Mouse (Mus musculus) CH12.LX (cell line): ENCODE data around the gene Ank. TPM values are rescaled to one million over a fixed set of nuclear protein-coding genes. Genes with fewer than 3 reads are reported as not detected.

Experiments
- DNase-seq: peaks from one replicate; pipeline ENCODE4 v3.0.0-alpha.2; 2013; ENCODE audit errors: extremely low read depth
- H3K27ac ChIP-seq: 2 replicates; pipeline ENCODE4 v1.5.1; 2012; ENCODE audit warnings: low read depth, mild to moderate bottlenecking, control low read depth, moderate library complexity; ENCODE audit not compliant: insufficient read depth
- H3K27me3 ChIP-seq: replicated peaks from 2 replicates; pipeline ENCODE3; 2012; ENCODE audit warnings: inconsistent platforms
- H3K36me3 ChIP-seq, 2 experiments: replicated peaks in 1 of 2; 2 replicates each; pipeline versions ENCODE3 to v1.6.1; 2012; ENCODE audit warnings: inconsistent platforms in 1 of 2, low read length in 1 of 2, mild to moderate bottlenecking in 1 of 2, mixed read lengths in 1 of 2, moderate library complexity in 1 of 2; ENCODE audit not compliant: control insufficient read depth in 1 of 2, insufficient read depth in 1 of 2
- H3K4me1 ChIP-seq, 2 experiments: 2 replicates each; pipeline ENCODE4 v1.6.1; 2012; ENCODE audit warnings: inconsistent platforms in 1 of 2, moderate library complexity in 1 of 2; ENCODE audit not compliant: insufficient read depth in 2 of 2, control insufficient read depth in 1 of 2
- H3K4me2 ChIP-seq: 2 replicates; pipeline ENCODE4 v1.6.1; 2012; ENCODE audit warnings: low read depth, mild to moderate bottlenecking, control low read depth; ENCODE audit not compliant: poor library complexity, insufficient read depth, severe bottlenecking
- H3K4me3 ChIP-seq, 3 experiments: fragments of 150-350 bp in 1 of 3; sonication (generic) in 1 of 3; replicated peaks in 1 of 3; 2 replicates each; pipeline versions ENCODE3 to v1.5.1; 2011 to 2012; ENCODE audit warnings: low read depth in 2 of 3, low read length in 2 of 3, mild to moderate bottlenecking in 2 of 3, moderate library complexity in 2 of 3, control low read depth in 1 of 3, improper control_type of control experiment in 1 of 3, inconsistent platforms in 1 of 3, mixed read lengths in 1 of 3; ENCODE audit not compliant: poor library complexity in 1 of 3
- H3K79me2 ChIP-seq: replicated peaks from 2 replicates; pipeline ENCODE4 v1.6.1; 2012; ENCODE audit warnings: mild to moderate bottlenecking, moderate library complexity; ENCODE audit not compliant: control insufficient read depth, poor library complexity, insufficient read depth, severe bottlenecking; ENCODE audit errors: extremely low read depth
- H3K9ac ChIP-seq: 2 replicates; pipeline ENCODE4 v1.6.1; 2012; ENCODE audit warnings: low read depth, mild to moderate bottlenecking, control low read depth, moderate library complexity; ENCODE audit not compliant: insufficient read depth
- H3K9me3 ChIP-seq: replicated peaks from 2 replicates; pipeline ENCODE3; 2012; ENCODE audit warnings: low read length, inconsistent platforms, mixed read lengths
- BHLHE40 ChIP-seq: IDR thresholded peaks from 2 replicates; pipeline ENCODE4 v1.6.1; 2011; ENCODE audit warnings: mild to moderate bottlenecking, low read depth, low read length, improper control_type of control experiment
- E2F4 ChIP-seq: IDR thresholded peaks from 2 replicates; pipeline ENCODE4 v1.6.1; 2011; ENCODE audit warnings: low read depth, low read length, improper control_type of control experiment; ENCODE audit not compliant: insufficient replicate concordance
- ELF1 ChIP-seq: IDR thresholded peaks from 2 replicates; pipeline ENCODE4 v1.6.1; 2014; ENCODE audit warnings: low read depth, mild to moderate bottlenecking, inconsistent platforms, low read length, improper control_type of control experiment
- EP300 ChIP-seq: IDR thresholded peaks from 2 replicates; pipeline ENCODE4 v1.6.1; 2011; ENCODE audit warnings: low read length, improper control_type of control experiment
- ETS1 ChIP-seq: conservative IDR thresholded peaks from 2 replicates; pipeline ENCODE4 v1.6.1; 2012; ENCODE audit warnings: low read depth, mild to moderate bottlenecking, inconsistent platforms, low read length, improper control_type of control experiment, moderate library complexity
- IRF4 ChIP-seq: IDR thresholded peaks from 2 replicates; pipeline ENCODE4 v1.6.1; 2014; ENCODE audit warnings: low read depth, mild to moderate bottlenecking, inconsistent platforms, low read length, improper control_type of control experiment
- JUN ChIP-seq: IDR thresholded peaks from 2 replicates; pipeline ENCODE4 v1.6.1; 2011; ENCODE audit warnings: low read depth, mild to moderate bottlenecking, low read length, improper control_type of control experiment, moderate library complexity; ENCODE audit not compliant: insufficient read depth
- JUND ChIP-seq: conservative IDR thresholded peaks from 2 replicates; pipeline ENCODE4 v1.6.1; 2011; ENCODE audit warnings: low read depth, low read length, improper control_type of control experiment
- MAFK ChIP-seq: IDR thresholded peaks from 2 replicates; pipeline ENCODE4 v1.6.1; 2011; ENCODE audit warnings: low read length, improper control_type of control experiment; ENCODE audit not compliant: insufficient replicate concordance
- MAZ ChIP-seq: IDR thresholded peaks from 2 replicates; pipeline ENCODE4 v1.6.1; 2012; ENCODE audit warnings: low read depth, mild to moderate bottlenecking, inconsistent platforms, low read length, improper control_type of control experiment, moderate library complexity
- MYC ChIP-seq: IDR thresholded peaks from 2 replicates; pipeline ENCODE4 v1.6.1; 2011; ENCODE audit warnings: low read depth, mild to moderate bottlenecking, improper control_type of control experiment, low read length
- NRF1 ChIP-seq: IDR thresholded peaks from 2 replicates; pipeline ENCODE4 v1.6.1; 2014; ENCODE audit warnings: low read depth, mild to moderate bottlenecking, inconsistent platforms, low read length, improper control_type of control experiment, moderate library complexity
- PAX5 ChIP-seq: IDR thresholded peaks from 2 replicates; pipeline ENCODE4 v1.6.1; 2012; ENCODE audit warnings: low read length, inconsistent platforms, mixed read lengths
- POLR2A ChIP-seq: IDR thresholded peaks from 2 replicates; pipeline ENCODE4 v1.6.1; 2011; ENCODE audit warnings: low read depth, mild to moderate bottlenecking, improper control_type of control experiment, low read length
- RCOR1 ChIP-seq: conservative IDR thresholded peaks from 2 replicates; pipeline ENCODE4 v1.6.1; 2012; ENCODE audit warnings: low read depth, mild to moderate bottlenecking, inconsistent platforms, low read length, improper control_type of control experiment
- SMC3 ChIP-seq: IDR thresholded peaks from 2 replicates; pipeline ENCODE4 v1.6.1; 2011; ENCODE audit warnings: low read depth, low read length, improper control_type of control experiment
- TBP ChIP-seq: conservative IDR thresholded peaks from 2 replicates; pipeline ENCODE4 v1.6.1; 2011; ENCODE audit warnings: low read depth, low read length, improper control_type of control experiment
- USF2 ChIP-seq: conservative IDR thresholded peaks from 2 replicates; pipeline ENCODE4 v1.6.1; 2011; ENCODE audit warnings: low read depth, low read length, improper control_type of control experiment
- ZC3H11A ChIP-seq: IDR thresholded peaks from 2 replicates; pipeline ENCODE4 v1.6.1; 2012; ENCODE audit warnings: low read depth, mild to moderate bottlenecking, inconsistent platforms, low read length, improper control_type of control experiment
- ZKSCAN1 ChIP-seq: IDR thresholded peaks from 2 replicates; pipeline ENCODE4 v1.6.1; 2012; ENCODE audit warnings: low read depth, inconsistent platforms, low read length, improper control_type of control experiment, borderline replicate concordance
- ZMIZ1 ChIP-seq: IDR thresholded peaks from 2 replicates; pipeline ENCODE4 v1.6.1; 2012; ENCODE audit warnings: low read depth, mild to moderate bottlenecking, inconsistent platforms, low read length, improper control_type of control experiment
- dilution Hi-C: fragments of 300-500 bp; cut with MboI; formaldehyde crosslinking; loops from 2 replicates; pipeline ENCODE4 v1.14.3; 2020; ENCODE audit warnings: low sequenced_read_pairs; ENCODE audit not compliant: extremely low pct_unique_long_range_greater_than_20kb, extremely low pct_ligation_motif_present
- in situ Hi-C: fragments of 300-500 bp; cut with MboI; formaldehyde crosslinking; loops from 3 replicates; pipeline ENCODE4 v1.14.3; 2019; ENCODE audit warnings: low sequenced_read_pairs, low pct_ligation_motif_present, low pct_unique_long_range_greater_than_20kb, mixed read lengths
- polyA plus RNA-seq: library from polyadenylated mRNA; unstranded; fragments of >175 nt; gene quantifications from 2 replicates; pipeline ENCODE4 v1.2.1, GENCODE M21; 2012; ENCODE audit warnings: low read depth; ENCODE audit not compliant: insufficient read length
- total RNA-seq, 2 experiments: library from RNA; depleted of rRNA; stranded (reverse); fragments of 300-350 nt in 1 of 2; fragments of >200 nt in 1 of 2; gene quantifications; 2 replicates each; pipeline ENCODE4 v1.2.3; 2012 to 2014

The Ank gene
- total and polyA plus RNA-seq, 3 experiments, result 4.6 to 12.4 (median 8.6) TPM

DNA sequence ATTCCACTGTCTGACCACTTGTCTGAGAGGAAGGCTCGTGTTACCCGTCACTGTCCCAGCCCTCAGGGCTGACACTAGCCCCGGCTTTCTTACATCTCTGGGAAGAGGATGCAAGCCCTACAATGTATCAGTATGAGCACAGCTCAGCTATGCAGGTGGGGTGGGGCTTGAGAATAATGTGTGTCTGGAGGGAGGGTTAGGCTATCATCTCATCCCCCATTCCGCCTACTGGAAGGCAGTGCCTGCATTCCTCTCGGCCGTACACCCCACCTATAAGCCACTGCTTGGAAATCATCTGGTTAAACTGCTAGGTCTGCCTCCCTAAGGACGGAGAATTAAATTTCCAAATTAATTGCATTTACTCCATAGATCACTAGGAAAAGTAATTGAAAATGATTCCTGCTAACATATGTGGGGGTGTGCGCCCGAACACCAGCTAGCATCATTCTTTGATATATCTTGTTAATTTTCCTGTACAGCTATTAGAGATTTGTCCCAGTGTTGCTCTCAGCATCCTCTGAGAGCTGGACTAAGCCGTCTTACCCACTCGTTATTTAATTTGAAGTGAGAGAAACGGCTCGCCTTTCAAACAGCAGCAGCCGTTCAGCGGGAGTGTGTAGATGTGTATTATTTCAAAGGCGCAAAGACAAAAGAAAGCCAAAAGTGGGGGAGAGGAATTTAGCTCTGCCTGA lies 92.1 kb downstream of the Ank start:
- Histone ChIP-seq H3K9me3 (no peaks in the 10 kb centered on the region), H3K27me3 (no peaks in the 10 kb centered on the region)
- dilution Hi-C loops, result no loop called here

DNA sequence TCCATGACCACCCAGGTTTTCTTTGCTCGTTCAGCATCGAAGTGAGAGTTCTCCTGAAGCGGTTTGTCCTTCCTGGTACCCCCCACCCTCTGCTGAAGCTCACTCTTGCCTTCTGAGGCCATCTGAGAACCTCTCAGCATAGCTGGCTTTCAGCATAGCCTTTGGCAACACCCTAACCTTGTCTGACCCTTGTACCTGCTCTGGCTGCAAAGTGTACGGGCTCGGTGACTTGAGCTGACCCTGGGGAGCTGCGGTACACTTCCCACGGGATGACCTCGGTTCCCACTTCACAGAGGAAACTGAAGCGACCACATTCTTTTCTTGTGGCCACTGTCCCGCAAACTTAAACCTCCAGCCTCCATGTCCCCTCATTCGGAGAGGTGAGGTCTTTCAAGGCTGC lies 93.8 kb downstream of the Ank start:
- dilution Hi-C loops, result no loop called here
- peaks cover 9 to 10% of the 10 kb centered on the region in 2 experiments; a peak in 3 of 4 replicates for H3K4me1 ChIP-seq
- H3K4me3 ChIP-seq, result no peak overlapping the region
- H3K9me3 ChIP-seq, result no peaks in the 10 kb centered on the region
- TF ChIP-seq MYC (no peak), JUND (no peak), JUN (no peak), BHLHE40 (no peak), ZMIZ1 (no peak), TBP (no peak), MAZ (no peak)
- no peak overlapping the region for H3K4me2 ChIP-seq
- in situ Hi-C loops, result no loop called here
- no peaks in the 10 kb centered on the region for H3K27me3 ChIP-seq
- H3K9ac ChIP-seq, result no peak overlapping the region
- H3K79me2 ChIP-seq, result no peaks in the 10 kb centered on the region
- peaks cover 0 to 34% of the 10 kb centered on the region in 2 experiments for H3K36me3 ChIP-seq
- DNase-seq, result no peak
- H3K27ac ChIP-seq, result no peak overlapping the region

More for the DNA sequence above, 92.1 kb downstream of the Ank start:
- peaks cover 3 to 4% of the 10 kb centered on the region in 2 experiments; a peak in 3 of 4 replicates for H3K4me1 ChIP-seq
- H3K36me3 ChIP-seq, result peaks cover 0 to 34% of the 10 kb centered on the region in 2 experiments
- no peak overlapping the region for H3K4me2 ChIP-seq
- H3K9ac ChIP-seq, result no peak overlapping the region
- H3K4me3 ChIP-seq, result no peak overlapping the region
- no peak for DNase-seq
- H3K79me2 ChIP-seq, result no peaks in the 10 kb centered on the region
- no peak overlapping the region for H3K27ac ChIP-seq
- in situ Hi-C loops, result no loop called here
- no peak for TF ChIP-seq PAX5
- TF ChIP-seq RCOR1, result no peak
- TF ChIP-seq MAFK, result no peak
- no peak for TF ChIP-seq IRF4

DNA sequence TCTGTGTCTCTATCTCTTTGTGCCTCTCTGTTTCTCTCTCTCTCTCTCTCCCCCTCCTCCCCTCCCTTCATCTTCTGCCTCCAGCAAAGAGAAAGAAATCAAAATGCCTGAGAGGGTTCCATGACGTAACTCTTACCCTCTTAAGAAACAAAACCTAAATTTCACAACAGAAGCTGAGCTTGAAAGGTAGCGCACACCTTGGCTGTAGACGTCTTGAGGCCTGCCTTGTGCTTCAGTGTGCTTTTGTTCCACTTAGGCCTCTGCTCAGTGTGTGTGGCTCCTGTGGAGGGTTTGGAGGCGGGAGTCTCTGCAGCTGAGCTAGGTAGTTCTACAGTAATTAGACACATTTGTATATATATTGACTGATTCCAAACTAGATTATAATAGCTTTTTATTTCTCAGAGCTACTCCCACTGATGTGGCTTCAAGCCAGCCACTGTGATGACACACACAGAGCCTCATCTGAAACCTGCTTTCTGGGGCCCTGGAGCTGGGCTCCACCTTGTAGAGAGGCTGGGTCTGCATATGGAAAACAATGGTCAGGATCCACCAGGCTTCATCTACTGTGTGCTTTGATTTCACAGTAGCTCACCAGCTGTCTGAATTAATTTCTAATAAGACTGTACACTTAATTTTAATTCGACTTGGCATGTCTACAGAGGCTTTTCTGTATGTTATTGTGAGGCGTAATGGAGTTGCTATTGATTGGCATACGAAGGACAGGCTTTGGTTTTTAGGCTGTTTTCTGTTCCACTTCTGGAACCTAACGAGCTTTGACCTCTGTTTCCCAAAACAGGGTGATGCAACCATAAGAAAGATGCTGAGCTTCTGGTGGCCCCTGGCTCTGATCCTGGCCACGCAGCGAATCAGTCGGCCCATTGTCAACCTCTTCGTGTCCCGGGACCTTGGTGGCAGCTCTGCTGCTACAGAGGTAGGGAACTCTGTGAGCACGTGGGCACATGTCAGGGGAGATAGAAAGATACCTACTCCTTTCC lies 97.9 kb downstream of the Ank start:
- peaks cover 0 to 56% of the 10 kb centered on the region in 2 experiments for H3K36me3 ChIP-seq

More for the DNA sequence above, 97.9 kb downstream of the Ank start:
- no peak for TF ChIP-seq E2F4
- no peak for TF ChIP-seq ZC3H11A
- TF ChIP-seq RCOR1, result no peak
- no peak for TF ChIP-seq EP300
- no peak for TF ChIP-seq USF2
- no peak for TF ChIP-seq ZKSCAN1
- no peak for TF ChIP-seq POLR2A
- TF ChIP-seq JUND, result no peak
- TF ChIP-seq ETS1, result no peak
- no peak for TF ChIP-seq JUN
- no peak for TF ChIP-seq NRF1
- TF ChIP-seq MAZ, result no peak
- TF ChIP-seq ELF1, result no peak
- TF ChIP-seq SMC3, result no peak
- TF ChIP-seq IRF4, result no peak
- peak overlapping the region; percentile 8; the same call in 1 of the 2 replicates for H3K27ac ChIP-seq
- dilution Hi-C loops, result no loop called here
- in situ Hi-C loops, result no loop called here
- H3K4me1 ChIP-seq, result peaks cover 9 to 12% of the 10 kb centered on the region in 2 experiments; a peak in 3 of 4 replicates
- H3K4me2 ChIP-seq, result no peak overlapping the region
- H3K9me3 ChIP-seq, result no peaks in the 10 kb centered on the region
- H3K9ac ChIP-seq, result no peak overlapping the region
- no peaks in the 10 kb centered on the region for H3K79me2 ChIP-seq
- no peaks in the 10 kb centered on the region for H3K27me3 ChIP-seq
- no peak overlapping the region for H3K4me3 ChIP-seq
- no peak for DNase-seq
